In genomic region chr4:82330095-82330494, GRCm38 (mm10) we compare ENCODE assay signal across 22 mouse cellular contexts.
A peak's percentile ranks its signal among the peaks of the same experiment; 100 is the strongest.
DNase-seq lines count a peak whose midpoint lies in the region; ATAC-seq and TF ChIP-seq lines count a peak whose summit lies in the region.
"Had no signal": no experiment of that assay in that cellular context is flagged by ENCODE, and none has a peak within 500 bp of the region (broad histone marks: within the 10 kb centered on the region; RNA-seq: fewer than 3 reads in every experiment).

No protein-coding gene starts in this region.

- no peaks in the 10 kb centered on the region for H3K4me1 ChIP-seq in midbrain, embryonic 11.5 days (ENCODE audit: control insufficient read depth, insufficient read depth, low read length)
- H3K4me1 ChIP-seq in midbrain, embryonic 14.5 days (ENCODE audit: control insufficient read depth, insufficient read depth, low read length), result no peaks in the 10 kb centered on the region
- H3K4me1 ChIP-seq: hindbrain, embryonic 12.5 days had no signal

- H3K27ac ChIP-seq in gastrocnemius, adult 2 months, result peak overlapping the region; percentile 31; the same call in 1 of the 2 replicates
- peak overlapping the region; percentile 70; the same call in 1 of the 2 replicates for H3K27ac ChIP-seq in layer of hippocampus, adult 2 months
- H3K27ac ChIP-seq in midbrain, embryonic 11.5 days (ENCODE audit: low read depth, low read length), result no peak overlapping the region
- H3K27ac ChIP-seq in midbrain, embryonic 14.5 days (replicated peaks; ENCODE audit: low read depth, low read length), result no peak overlapping the region
- H3K27ac ChIP-seq: embryonic facial prominence, embryonic 12.5 days; forebrain, embryonic 15.5 days; hindbrain, embryonic 12.5 days had no signal

- intact Hi-C loops in gastrocnemius, adult 2 months (cut with DNase I), result no loop called here
- intact Hi-C loops in gastrocnemius, postnatal 36 days (cut with DNase I), result no loop called here

- no peak for ATAC-seq in midbrain, embryonic 11.5 days (ENCODE audit: low FRiP score)
- no peak for ATAC-seq in midbrain, embryonic 14.5 days (ENCODE audit: low FRiP score, low TSS enrichment)
- ATAC-seq: CD4-positive, CD25-positive, alpha-beta regulatory T cell, adult 4 months; forebrain, embryonic 15.5 days; hindbrain, embryonic 16.5 days; inflammation-experienced regulatory T-cells, adult 6 months had no signal

- no peak for DNase-seq in gastrocnemius, adult 2 months
- DNase-seq in gastrocnemius, postnatal 36 days, result no peak
- no peak for DNase-seq in layer of hippocampus, adult 2 months (ENCODE audit: low spot score in 2 of 2)
- no peak for DNase-seq in layer of hippocampus, postnatal 36 days
- peak; percentile 26 for DNase-seq in midbrain, embryonic 11.5 days (ENCODE audit: low spot score, missing footprints)
- DNase-seq in midbrain, embryonic 14.5 days, result no peak
- DNase-seq in urinary bladder, postnatal 36 days (ENCODE audit: low spot score in 2 of 2), result no peak
- DNase-seq: adrenal gland, postnatal 10 days; B cell, adult 2 months; cerebellum, adult 11-12 months; cerebellum, adult 9-10 months; cerebellum, postnatal 25 days; gastrocnemius, postnatal 10 days; heart, postnatal 36 days had no signal

- H3K9ac ChIP-seq in midbrain, embryonic 11.5 days (ENCODE audit: low read length), result no peak overlapping the region
- H3K9ac ChIP-seq in midbrain, embryonic 14.5 days (replicated peaks; ENCODE audit: low read length), result no peak overlapping the region
- H3K9ac ChIP-seq: embryonic facial prominence, embryonic 12.5 days; forebrain, embryonic 15.5 days; heart, embryonic 12.5 days; hindbrain, embryonic 12.5 days had no signal

- no peak for TF ChIP-seq CTCF in gastrocnemius, adult 2 months (IDR thresholded peaks at IDR 0.05)
- no peak for TF ChIP-seq CTCF in layer of hippocampus, adult 2 months (conservative IDR thresholded peaks at IDR 0.05)

- no peak overlapping the region for H3K4me3 ChIP-seq in gastrocnemius, adult 2 months
- H3K4me3 ChIP-seq in layer of hippocampus, adult 2 months, result no peak overlapping the region
- H3K4me3 ChIP-seq in midbrain, embryonic 11.5 days (ENCODE audit: low read depth, low read length), result no peak overlapping the region
- H3K4me3 ChIP-seq in midbrain, embryonic 14.5 days (replicated peaks; ENCODE audit: low read depth, low read length), result no peak overlapping the region
- H3K4me3 ChIP-seq: embryonic facial prominence, embryonic 12.5 days; forebrain, embryonic 15.5 days; heart, embryonic 12.5 days; hindbrain, embryonic 12.5 days had no signal

- H3K4me2 ChIP-seq in midbrain, embryonic 11.5 days, result no peak overlapping the region
- no peak overlapping the region for H3K4me2 ChIP-seq in midbrain, embryonic 14.5 days (ENCODE audit: low read length)
- H3K4me2 ChIP-seq: embryonic facial prominence, embryonic 12.5 days; forebrain, embryonic 15.5 days; heart, embryonic 12.5 days; hindbrain, embryonic 12.5 days had no signal

- H3K9me3 ChIP-seq in midbrain, embryonic 11.5 days (ENCODE audit: control insufficient read depth, low read length), result no peaks in the 10 kb centered on the region
- no peaks in the 10 kb centered on the region for H3K9me3 ChIP-seq in midbrain, embryonic 14.5 days (ENCODE audit: control insufficient read depth, low read length)
- H3K9me3 ChIP-seq: embryonic facial prominence, embryonic 12.5 days; forebrain, embryonic 15.5 days; heart, embryonic 12.5 days; hindbrain, embryonic 12.5 days had no signal

- no peaks in the 10 kb centered on the region for H3K36me3 ChIP-seq in midbrain, embryonic 11.5 days (ENCODE audit: control insufficient read depth, insufficient read depth, low read length)
- 0 out of 2 replicates have a peak, but pooled peaks cover 2% of the 10 kb centered on the region for H3K36me3 ChIP-seq in midbrain, embryonic 14.5 days (ENCODE audit: control insufficient read depth, insufficient read depth, low read length)
- H3K36me3 ChIP-seq: G1E; hindbrain, embryonic 12.5 days had no signal

- WGBS in midbrain, embryonic 11.5 days, result 88% methylated on average over 4 of the region's 4 CpGs
- WGBS in midbrain, embryonic 14.5 days, result 90% methylated on average over 4 of the region's 4 CpGs

- no peaks in the 10 kb centered on the region for H3K27me3 ChIP-seq in midbrain, embryonic 11.5 days (ENCODE audit: control insufficient read depth, insufficient read depth, low read length)
- H3K27me3 ChIP-seq in midbrain, embryonic 14.5 days (ENCODE audit: control insufficient read depth, insufficient read depth, low read length), result no peaks in the 10 kb centered on the region
- H3K27me3 ChIP-seq: embryonic facial prominence, embryonic 12.5 days; forebrain, embryonic 15.5 days; heart, embryonic 12.5 days; hindbrain, embryonic 12.5 days had no signal

Comparison
In these comparisons a context has a peak if more than half of its experiments do, and no peak if none do; other contexts are left out.
1. H3K27ac ChIP-seq: peak in gastrocnemius, adult 2 months (single experiment) and layer of hippocampus, adult 2 months (single experiment); none in midbrain, embryonic 11.5 days (single experiment) and midbrain, embryonic 14.5 days (single experiment).